Mouse (Mus musculus) spleen, adult 2 months (tissue): ENCODE measurements at regions not wholly inside any gene's neighbourhood (a gene's known extent, or its start where the extent isn't known, plus 50 kb on each side); places are given as distances from the start of the nearest gene placed in this dataset.

Experiments used
- DNase-seq, 2 experiments: peaks; one replicate each; pipeline versions ENCODE4 v3.0.0 to v3.0.0-alpha.2; 2012 to 2021; ENCODE audit warnings: low spot score in 2 of 2, low read depth in 1 of 2
- H3K27ac ChIP-seq: fragments of 200-500 bp; 2 replicates; pipeline ENCODE4 v1.5.1; 2012; ENCODE audit warnings: low read length, inconsistent platforms; ENCODE audit not compliant: insufficient read depth
- H3K27me3 ChIP-seq: fragments of 200-500 bp; 2 replicates; pipeline ENCODE4 v1.6.1; 2012; ENCODE audit warnings: mild to moderate bottlenecking, moderate library complexity, low read length, inconsistent platforms; ENCODE audit not compliant: control insufficient read depth, insufficient read depth
- H3K36me3 ChIP-seq: fragments of 200-500 bp; 2 replicates; pipeline ENCODE4 v1.6.1; 2012; ENCODE audit warnings: mild to moderate bottlenecking, low read length, inconsistent platforms; ENCODE audit not compliant: control insufficient read depth, insufficient read depth
- H3K4me1 ChIP-seq: fragments of 200-500 bp; 2 replicates; pipeline ENCODE4 v1.6.1; 2011; ENCODE audit warnings: inconsistent platforms; ENCODE audit not compliant: control insufficient read depth, insufficient read depth, insufficient read length
- H3K4me3 ChIP-seq: fragments of 200-500 bp; 2 replicates; pipeline ENCODE4 v1.5.1; 2011; ENCODE audit warnings: mild to moderate bottlenecking, inconsistent platforms; ENCODE audit not compliant: insufficient read depth, insufficient read length; ENCODE audit errors: extremely low read depth
- CTCF ChIP-seq: fragments of 200-500 bp; IDR thresholded peaks from 2 replicates; pipeline ENCODE4 v1.5.1; 2011; ENCODE audit warnings: mild to moderate bottlenecking, inconsistent platforms; ENCODE audit not compliant: insufficient read depth, insufficient read length, insufficient replicate concordance; ENCODE audit errors: extremely low read depth
- POLR2A ChIP-seq: fragments of 200-500 bp; IDR thresholded peaks from 2 replicates; pipeline ENCODE4 v1.6.1; 2011; ENCODE audit warnings: low read depth, low read length, inconsistent platforms
- WGBS: fragments of 180-500 bp; shearing (Covaris S2); methylation state at CpG from one replicate; pipeline ENCODE4 v1.1.7; 2018; 5-methylcytosine and 5-hydroxymethylcytosine counted together

DNA sequence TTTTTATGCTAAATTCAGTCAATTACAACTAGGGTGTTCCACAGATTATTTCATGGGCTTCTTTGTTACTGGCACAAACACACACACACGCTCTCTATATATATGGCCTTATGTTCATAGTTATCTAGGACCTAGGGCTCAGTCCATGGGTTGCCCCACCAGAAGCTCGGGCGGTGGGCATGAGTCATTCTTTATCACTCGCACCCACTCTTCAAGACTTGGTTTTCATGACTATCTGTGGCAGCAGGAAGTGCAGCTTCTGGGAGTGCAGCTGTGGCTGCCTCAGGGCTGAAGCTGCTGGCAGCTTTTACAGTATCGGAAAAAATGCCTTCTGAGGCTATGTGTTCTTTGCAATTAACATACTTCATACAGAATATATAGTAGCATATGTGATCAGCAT is 198.7 kb downstream of the Ipo11 start:
- Histone ChIP-seq H3K4me3 (no peak overlapping the region), H3K27ac (no peak overlapping the region), H3K27me3 (no peaks in the 10 kb centered on the region), H3K36me3 (no peaks in the 10 kb centered on the region), H3K4me1 (no peaks in the 10 kb centered on the region)
- DNase-seq = no peak
- 82% methylated on average over 5 of the region's 5 CpGs for WGBS
- TF ChIP-seq CTCF (no peak), POLR2A (no peak)

DNA sequence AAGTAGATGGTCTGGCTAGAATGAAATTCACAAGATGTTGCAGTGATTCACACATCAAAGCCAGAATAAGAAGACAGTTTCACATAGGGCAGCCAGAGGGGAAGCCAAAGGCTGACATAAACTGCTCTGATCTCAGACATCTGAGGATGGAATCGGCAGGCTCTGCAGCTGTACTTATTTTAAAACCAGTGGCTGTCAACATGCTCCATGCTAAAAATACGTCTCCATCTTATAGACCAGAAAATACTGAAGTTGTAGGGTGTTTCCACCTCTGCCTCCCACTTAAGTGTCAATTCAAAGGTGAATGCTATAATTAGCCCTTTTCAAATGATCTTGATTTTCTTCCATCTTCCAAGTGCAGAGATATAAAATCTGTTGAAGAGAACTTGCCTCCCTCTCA is 202.4 kb downstream of the Ipo11 start:
- 76% methylated on average over 2 of the region's 2 CpGs for WGBS
- Histone ChIP-seq H3K27me3 (no peaks in the 10 kb centered on the region), H3K27ac (no peak overlapping the region), H3K4me1 (no peaks in the 10 kb centered on the region), H3K36me3 (no peaks in the 10 kb centered on the region), H3K4me3 (no peak overlapping the region)
- TF ChIP-seq POLR2A (no peak), CTCF (no peak)
- DNase-seq = no peak

DNA sequence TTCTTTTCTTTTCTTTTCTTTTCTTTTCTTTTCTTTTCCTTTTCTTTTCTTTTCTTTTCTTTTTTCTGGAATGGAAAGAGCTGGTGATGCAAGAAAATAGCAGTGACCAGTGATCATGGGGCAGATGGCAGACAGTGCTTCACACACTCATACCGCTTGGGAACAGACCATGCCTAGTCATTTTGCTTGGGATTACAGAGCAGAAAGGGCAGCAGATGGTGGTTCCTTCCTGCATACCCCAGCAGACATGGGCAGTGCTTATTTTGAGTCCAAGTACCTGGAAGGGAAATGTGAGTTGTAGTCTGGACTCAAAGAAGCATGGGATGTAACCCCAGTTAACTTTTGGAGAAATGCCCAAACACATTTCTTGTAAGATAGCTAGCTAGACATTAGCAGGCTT is 203.9 kb downstream of the Ipo11 start:
- Histone ChIP-seq H3K36me3 (no peaks in the 10 kb centered on the region), H3K27me3 (no peaks in the 10 kb centered on the region), H3K4me1 (no peaks in the 10 kb centered on the region), H3K27ac (no peak overlapping the region), H3K4me3 (no peak overlapping the region)
- no peak for TF ChIP-seq POLR2A
- no peak for TF ChIP-seq CTCF
- no peak for DNase-seq
- WGBS = 89% methylated on average over 1 of the region's 1 CpGs

DNA sequence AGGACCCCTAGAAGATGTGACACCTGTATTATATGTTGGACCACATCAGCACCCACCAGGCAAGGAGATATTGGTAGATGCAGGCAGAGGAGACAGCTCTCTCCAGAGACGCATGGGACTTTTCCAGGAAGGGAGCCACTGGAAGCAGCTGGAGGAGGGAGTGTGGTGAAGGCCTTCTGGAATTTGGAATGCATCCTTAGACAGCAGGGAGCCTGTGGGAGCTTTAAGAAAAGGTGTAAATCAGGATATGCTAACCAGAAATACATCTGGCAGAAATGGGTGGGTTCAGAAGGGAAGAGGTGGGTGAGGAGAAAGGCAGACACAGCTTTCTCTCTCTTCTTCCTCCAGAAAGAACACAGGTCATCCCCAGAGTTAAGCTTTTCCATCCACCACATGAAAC is 213.4 kb downstream of the Ipo11 start:
- H3K4me3 ChIP-seq = no peak overlapping the region
- H3K27ac ChIP-seq = no peak overlapping the region
- no peaks in the 10 kb centered on the region for H3K4me1 ChIP-seq
- no peaks in the 10 kb centered on the region for H3K36me3 ChIP-seq
- TF ChIP-seq CTCF (no peak), POLR2A (no peak)
- no peaks in the 10 kb centered on the region for H3K27me3 ChIP-seq
- no peak for DNase-seq
- 83% methylated on average over 1 of the region's 1 CpGs for WGBS

DNA sequence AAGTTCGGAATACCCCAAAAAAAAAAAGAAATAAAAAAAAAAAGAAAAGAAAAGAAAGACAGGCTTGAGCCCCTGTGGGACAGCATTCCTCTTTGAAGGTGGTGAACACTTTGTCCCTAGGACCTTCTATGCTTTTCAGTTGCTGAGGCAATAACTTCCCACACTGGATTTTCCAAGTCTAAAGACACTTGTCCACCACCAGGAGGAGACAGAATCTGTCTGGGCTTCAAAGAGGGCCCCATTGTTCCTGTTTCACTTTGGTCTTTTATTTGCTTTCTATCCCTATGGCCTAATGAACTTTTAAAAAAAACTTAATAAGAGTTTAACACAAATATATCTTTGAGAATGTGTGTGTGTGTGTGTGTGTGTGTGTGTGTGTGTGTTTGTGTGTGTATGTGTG is 215.6 kb downstream of the Ipo11 start:
- H3K27me3 ChIP-seq = no peaks in the 10 kb centered on the region
- H3K4me1 ChIP-seq = no peaks in the 10 kb centered on the region
- TF ChIP-seq CTCF = no peak
- TF ChIP-seq POLR2A = no peak
- DNase-seq = no peak
- no peaks in the 10 kb centered on the region for H3K36me3 ChIP-seq
- no peak overlapping the region for H3K4me3 ChIP-seq
- 89% methylated on average over 1 of the region's 1 CpGs for WGBS
- H3K27ac ChIP-seq = no peak overlapping the region

DNA sequence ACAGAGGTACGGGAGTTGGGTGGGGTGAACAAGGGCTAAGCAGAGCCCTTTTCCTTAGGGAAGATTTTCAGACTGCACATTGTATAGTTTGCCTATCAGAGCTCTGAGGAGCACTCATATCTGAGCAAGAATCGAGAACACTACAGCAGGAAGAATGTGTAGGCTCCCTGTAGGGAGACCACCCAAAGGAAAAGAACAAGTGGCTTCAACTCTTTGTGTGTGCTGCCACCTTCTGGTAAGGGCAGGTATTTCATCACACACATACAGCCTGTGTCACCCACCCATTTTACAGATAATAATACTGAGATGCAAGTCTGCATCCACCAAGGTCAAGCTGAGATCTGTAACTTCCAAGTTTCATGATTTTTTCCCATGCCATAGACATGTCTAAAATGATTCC is 221.0 kb downstream of the Ipo11 start:
- WGBS = 57% methylated on average over 2 of the region's 2 CpGs

DNA sequence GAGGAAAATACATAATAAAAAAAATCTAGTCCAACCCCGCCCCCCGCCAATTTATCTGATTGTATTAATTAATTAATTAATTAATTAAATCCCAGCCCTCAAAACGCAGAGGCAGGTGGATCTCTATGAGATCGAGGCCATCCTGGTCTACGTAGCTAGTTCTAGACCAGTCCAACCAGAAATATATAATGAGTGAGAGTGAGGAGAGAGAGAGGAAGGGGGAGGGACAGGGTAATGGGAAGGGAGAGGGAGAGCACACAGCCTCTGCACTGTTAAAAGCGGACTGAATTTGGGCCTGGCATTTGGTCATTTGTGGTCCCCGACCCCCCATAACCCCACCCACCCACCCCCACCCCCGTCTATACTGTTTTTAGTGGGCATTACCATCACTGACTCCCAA is 221.5 kb downstream of the Ipo11 start:
- Histone ChIP-seq H3K36me3 (no peaks in the 10 kb centered on the region), H3K27me3 (no peaks in the 10 kb centered on the region), H3K4me3 (no peak overlapping the region), H3K4me1 (no peaks in the 10 kb centered on the region), H3K27ac (no peak overlapping the region)
- TF ChIP-seq POLR2A = no peak
- no peak for TF ChIP-seq CTCF
- WGBS = 89% methylated on average over 8 of the region's 8 CpGs
- no peak for DNase-seq

More for the DNA sequence above, 221.0 kb downstream of the Ipo11 start:
- H3K36me3 ChIP-seq = no peaks in the 10 kb centered on the region
- no peak overlapping the region for H3K27ac ChIP-seq
- no peak overlapping the region for H3K4me3 ChIP-seq
- H3K27me3 ChIP-seq = no peaks in the 10 kb centered on the region
- TF ChIP-seq POLR2A (no peak), CTCF (peak; percentile 47; the same call in 1 of the 2 replicates)
- DNase-seq = peak in 1 of 2 experiments; percentile 21
- no peaks in the 10 kb centered on the region for H3K4me1 ChIP-seq
